Mouse (Mus musculus) midbrain, embryonic 12.5 days (tissue): ENCODE measurements around the gene Mdc1. TPM values are rescaled to one million over a fixed set of nuclear protein-coding genes. Genes with fewer than 3 reads are reported as not detected.

ENCODE experiments used
- ATAC-seq: fragments of 200-750 bp; cut with Nextera tagmentation; 2 replicates; pipeline ENCODE4 v1.8.0; 2017; ENCODE audit warnings: low read depth, moderate TSS enrichment, moderate library complexity; ENCODE audit not compliant: low FRiP score
- H3K27ac ChIP-seq: fragments of 300-500 bp; sonication (generic); replicated peaks from 2 replicates; pipeline ENCODE4 v1.5.1; 2016; ENCODE audit warnings: mild to moderate bottlenecking
- H3K27me3 ChIP-seq: fragments of 300-500 bp; sonication (generic); 2 replicates; pipeline ENCODE4 v1.6.1; 2016; ENCODE audit warnings: mild to moderate bottlenecking
- H3K36me3 ChIP-seq: fragments of 300-500 bp; sonication (generic); 2 replicates; pipeline ENCODE4 v1.6.1; 2016
- H3K4me1 ChIP-seq: fragments of 300-500 bp; sonication (generic); 2 replicates; pipeline ENCODE4 v1.6.1; 2016
- H3K4me2 ChIP-seq: fragments of 300-500 bp; sonication (generic); replicated peaks from 2 replicates; pipeline ENCODE4 v1.6.1; 2016; ENCODE audit warnings: mild to moderate bottlenecking, moderate library complexity
- H3K4me3 ChIP-seq: fragments of 300-500 bp; sonication (generic); 2 replicates; pipeline ENCODE4 v1.5.1; 2016; ENCODE audit warnings: mild to moderate bottlenecking
- H3K9ac ChIP-seq: fragments of 300-500 bp; sonication (generic); replicated peaks from 2 replicates; pipeline ENCODE4 v1.6.1; 2016; ENCODE audit warnings: mild to moderate bottlenecking, moderate library complexity
- H3K9me3 ChIP-seq: fragments of 300-500 bp; sonication (generic); 2 replicates; pipeline ENCODE4 v1.6.1; 2016; ENCODE audit warnings: mild to moderate bottlenecking
- WGBS: fragments of 180-500 bp; shearing (Covaris S2); methylation state at CpG from one replicate; pipeline ENCODE4 v1.1.7; 2016; 5-methylcytosine and 5-hydroxymethylcytosine counted together
- polyA plus RNA-seq: library from polyadenylated mRNA; unstranded; fragments of >200 nt; fragmentation: Nextera tagmentation; extraction: Ambion mirVana; gene quantifications from 2 replicates; pipeline ENCODE4 v1.2.1, GENCODE M21; 2016

Mdc1 gene
- polyA plus RNA-seq, 1 experiment from 2014 or later, result 20.3 TPM

DNA sequence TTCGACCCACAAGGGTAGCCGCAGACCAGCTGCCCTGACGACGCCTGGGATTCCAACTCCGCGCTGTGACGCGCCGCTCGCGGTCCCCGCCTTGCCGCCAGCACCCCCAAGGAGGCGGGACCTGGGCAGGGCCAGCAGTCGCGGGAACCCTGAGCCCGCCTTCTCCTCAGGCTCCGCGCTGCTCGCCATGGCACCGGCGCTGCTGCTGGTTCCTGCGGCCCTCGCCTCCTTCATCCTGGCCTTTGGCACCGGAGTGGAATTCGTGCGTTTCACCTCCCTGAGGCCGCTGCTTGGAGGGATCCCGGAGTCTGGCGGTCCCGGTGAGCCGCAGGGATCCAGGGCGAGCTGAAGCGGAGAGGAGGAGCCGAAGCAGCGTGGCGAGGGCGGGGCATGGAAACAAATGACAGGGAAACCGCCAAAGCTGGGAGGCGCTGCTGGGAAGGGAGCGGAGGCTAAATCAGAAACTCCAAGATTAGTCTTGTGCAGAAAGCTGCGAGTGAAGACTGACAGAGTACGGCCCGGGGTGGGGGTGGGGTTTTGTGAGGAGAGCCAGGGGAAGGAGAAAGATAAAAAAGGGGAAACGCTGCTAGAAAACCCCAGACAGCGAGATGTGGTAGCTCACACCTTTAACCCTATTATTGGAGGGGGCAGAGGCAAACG, 20.0 kb downstream of the Mdc1 start, which contains the start of gene Nrm:
TSS of gene Nrm (plus strand) at position 121 of the 660 bp plus-strand sequence.
- Histone ChIP-seq H3K36me3 (peaks cover 23% of the 10 kb centered on the region), H3K27ac (peak within 1 kb of the TSS; percentile 95), H3K4me2 (peak within 1 kb of the TSS; percentile 66), H3K4me3 (peak within 1 kb of the TSS; percentile 66), H3K4me1 (peaks cover 17% of the 10 kb centered on the region), H3K9ac (peak within 1 kb of the TSS; percentile 72), H3K27me3 (no peaks in the 10 kb centered on the region), H3K9me3 (no peaks in the 10 kb centered on the region)
- under 1% methylated on average over 47 of the region's 47 CpGs for WGBS
- peak; percentile 88 for ATAC-seq

DNA sequence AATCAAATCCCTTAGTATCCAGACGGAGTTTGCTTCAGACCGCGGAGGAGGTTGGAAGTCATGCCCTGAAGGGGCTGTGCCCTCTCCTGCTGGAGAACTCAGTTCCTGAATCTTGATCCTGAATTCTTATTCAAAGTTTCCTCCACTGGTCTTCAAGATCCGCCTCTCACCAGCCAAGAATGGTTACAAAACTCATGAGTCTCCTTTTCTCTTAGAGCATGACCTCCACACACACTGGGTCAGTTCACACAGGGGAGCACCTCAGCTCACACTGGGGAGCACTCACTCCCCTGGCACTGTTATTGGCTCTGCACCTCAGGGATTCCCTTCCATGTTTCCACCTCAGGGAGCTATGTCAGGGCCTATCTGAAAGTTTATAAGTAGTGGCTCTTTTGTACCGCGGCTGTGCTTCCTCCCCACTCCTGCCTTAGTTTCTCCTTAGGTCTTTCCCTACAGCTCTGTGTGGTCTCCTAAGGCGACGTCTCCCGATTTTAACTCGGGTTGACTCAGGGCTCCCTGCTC, 23.6 kb downstream of the Mdc1 start:
- H3K9ac ChIP-seq, result peak overlapping the region; percentile 92
- ATAC-seq, result no peak
- H3K36me3 ChIP-seq, result peaks cover 6% of the 10 kb centered on the region; the same call in 1 of the 2 replicates
- peaks cover 48% of the 10 kb centered on the region for H3K4me1 ChIP-seq
- peak overlapping the region; percentile 60 for H3K4me3 ChIP-seq
- H3K9me3 ChIP-seq, result no peaks in the 10 kb centered on the region
- peak overlapping the region; percentile 100 for H3K4me2 ChIP-seq
- H3K27me3 ChIP-seq, result no peaks in the 10 kb centered on the region
- 28% methylated on average over 10 of the region's 10 CpGs for WGBS
- peak overlapping the region; percentile 99 for H3K27ac ChIP-seq

DNA sequence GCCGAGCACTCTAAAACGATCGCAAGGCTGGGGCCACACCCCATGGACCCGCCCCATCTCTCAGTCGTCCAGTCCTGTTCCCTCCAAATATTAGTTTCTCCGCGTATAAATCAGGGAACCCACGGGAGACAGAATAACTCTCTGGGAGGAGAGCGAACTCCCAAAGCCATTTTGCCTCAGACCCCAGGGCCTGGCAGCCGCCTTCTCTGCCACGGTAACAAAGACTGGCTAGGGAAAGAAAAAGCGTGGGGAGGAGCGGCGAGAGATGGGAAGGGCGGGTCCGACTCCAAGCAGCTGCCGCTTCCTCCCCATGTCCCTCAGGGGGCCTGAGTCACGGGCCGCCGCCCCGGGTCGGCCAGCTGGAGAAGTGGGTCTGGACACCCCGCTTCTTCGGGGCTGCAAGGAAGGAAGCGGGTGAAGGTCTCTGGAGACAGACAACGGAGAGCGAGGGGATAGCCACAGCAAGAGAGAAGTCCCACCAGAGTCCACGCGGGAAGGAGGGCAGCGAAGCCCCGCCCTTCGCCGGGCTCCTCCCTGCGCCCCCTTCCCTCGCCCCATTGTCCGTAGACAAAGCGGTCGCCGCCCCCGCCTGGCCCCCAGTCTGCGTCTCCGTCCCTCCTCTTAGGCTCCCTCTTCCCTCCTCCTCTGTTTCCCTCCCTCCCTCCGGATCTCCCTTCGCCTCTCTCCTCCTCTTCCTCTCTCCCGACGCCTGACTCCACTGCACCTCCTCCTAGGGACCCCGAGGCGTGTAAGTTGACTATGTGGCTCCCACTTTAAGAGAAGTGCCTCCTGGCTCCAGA, 24.4 kb downstream of the Mdc1 start, which contains the start of gene Ppp1r18:
TSS of gene Ppp1r18 (plus strand) at position 113 of the 800 bp plus-strand sequence.
- no peaks in the 10 kb centered on the region for H3K9me3 ChIP-seq
- peaks cover 52% of the 10 kb centered on the region for H3K4me1 ChIP-seq
- WGBS, result under 1% methylated on average over 45 of the region's 48 CpGs
- H3K27me3 ChIP-seq, result no peaks in the 10 kb centered on the region
- H3K4me3 ChIP-seq, result peak within 1 kb of the TSS; percentile 60
- peaks cover 13% of the 10 kb centered on the region for H3K36me3 ChIP-seq
- peak; percentile 73 for ATAC-seq
- H3K27ac ChIP-seq, result peak within 1 kb of the TSS; percentile 99
- peak within 1 kb of the TSS; percentile 92 for H3K9ac ChIP-seq
- peak within 1 kb of the TSS; percentile 100 for H3K4me2 ChIP-seq

DNA sequence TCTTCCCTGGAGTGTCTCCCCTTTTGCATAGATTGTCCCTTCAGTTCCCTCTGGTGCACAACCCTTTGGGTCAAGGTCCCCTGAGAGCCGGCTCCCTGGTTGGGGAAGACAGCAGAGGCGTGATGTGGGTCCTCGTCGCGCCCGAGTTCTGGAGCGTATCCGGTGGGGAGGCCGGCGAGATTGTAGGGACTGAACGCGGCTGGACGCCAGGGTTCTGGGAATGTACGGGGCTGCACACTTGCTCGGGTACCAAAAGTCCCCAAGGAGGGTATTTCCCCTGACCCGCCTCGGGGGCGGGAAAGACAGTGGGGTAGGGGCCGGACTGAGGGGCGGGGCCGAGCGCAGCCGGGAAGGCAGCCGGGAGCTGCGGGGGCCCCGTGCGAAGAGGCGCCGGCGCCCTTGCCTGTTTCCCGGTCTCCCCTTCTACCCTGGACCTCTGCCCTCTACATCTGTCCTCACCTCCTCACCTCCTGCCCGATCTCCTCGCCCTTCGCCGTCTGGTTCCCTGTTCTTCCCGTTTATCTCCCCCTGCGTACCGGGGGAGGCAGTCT, 25.0 kb downstream of the Mdc1 start:
- WGBS, result 1% methylated on average over 36 of the region's 38 CpGs
- Histone ChIP-seq H3K9me3 (0 out of 2 replicates have a peak, but pooled peaks cover 4% of the 10 kb centered on the region), H3K4me3 (peak overlapping the region; percentile 60), H3K27me3 (no peaks in the 10 kb centered on the region), H3K27ac (peak overlapping the region; percentile 99), H3K9ac (peak overlapping the region; percentile 92), H3K36me3 (peaks cover 20% of the 10 kb centered on the region), H3K4me2 (peak overlapping the region; percentile 100), H3K4me1 (peaks cover 53% of the 10 kb centered on the region)
- peak; percentile 42 for ATAC-seq

DNA sequence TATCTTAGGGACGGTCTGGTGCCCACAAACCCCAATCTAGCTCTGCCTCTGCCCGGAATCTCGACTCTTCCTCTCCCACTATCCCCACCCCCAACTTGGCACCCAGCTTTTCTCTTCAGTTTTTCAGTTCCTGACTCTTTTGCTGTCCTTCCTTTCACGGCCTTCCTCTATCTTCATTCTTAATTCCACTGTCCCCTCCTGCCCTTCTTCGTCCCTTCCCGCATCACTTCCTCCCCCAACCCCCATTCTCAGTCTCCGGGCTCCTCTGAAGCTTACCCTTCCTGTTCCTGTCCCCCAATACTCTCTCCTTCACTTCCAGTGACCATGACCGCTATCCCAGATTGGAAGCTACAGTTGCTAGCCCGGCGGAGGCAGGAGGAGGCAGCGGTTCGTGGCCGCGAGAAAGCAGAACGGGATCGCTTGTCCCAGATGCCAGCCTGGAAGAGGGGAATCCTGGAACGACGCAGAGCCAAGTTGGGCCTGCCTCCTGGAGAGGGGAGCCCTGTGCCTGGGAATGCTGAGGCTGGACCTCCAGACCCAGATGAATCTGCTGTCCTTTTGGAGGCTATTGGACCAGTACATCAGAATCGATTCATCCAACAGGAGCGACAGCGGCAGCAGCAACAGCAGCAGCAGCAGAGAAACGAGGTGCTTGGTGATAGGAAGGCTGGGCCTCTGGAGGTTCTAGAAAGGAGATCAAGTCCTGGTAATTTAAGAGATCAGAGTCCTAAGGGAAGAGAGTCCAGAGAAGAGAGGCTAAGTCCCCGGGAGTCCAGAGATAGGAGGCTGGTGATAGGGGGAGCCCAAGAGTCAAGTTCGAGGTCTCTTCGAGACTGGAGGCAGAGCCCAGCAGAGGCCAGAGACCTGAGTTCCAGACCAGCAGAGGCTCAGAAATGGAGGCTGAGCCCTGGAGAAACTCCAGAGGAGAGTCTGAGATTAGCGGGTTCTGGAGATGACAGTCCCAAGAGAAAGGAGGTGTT, 25.9 kb downstream of the Mdc1 start:
- Histone ChIP-seq H3K4me1 (peaks cover 54% of the 10 kb centered on the region), H3K36me3 (peaks cover 26% of the 10 kb centered on the region), H3K4me3 (peak overlapping the region; percentile 60), H3K9ac (peak overlapping the region; percentile 92), H3K27me3 (no peaks in the 10 kb centered on the region), H3K4me2 (peak overlapping the region; percentile 100), H3K9me3 (0 out of 2 replicates have a peak, but pooled peaks cover 5% of the 10 kb centered on the region), H3K27ac (peak overlapping the region; percentile 99)
- 7% methylated on average over 26 of the region's 26 CpGs for WGBS
- ATAC-seq, result no peak

DNA sequence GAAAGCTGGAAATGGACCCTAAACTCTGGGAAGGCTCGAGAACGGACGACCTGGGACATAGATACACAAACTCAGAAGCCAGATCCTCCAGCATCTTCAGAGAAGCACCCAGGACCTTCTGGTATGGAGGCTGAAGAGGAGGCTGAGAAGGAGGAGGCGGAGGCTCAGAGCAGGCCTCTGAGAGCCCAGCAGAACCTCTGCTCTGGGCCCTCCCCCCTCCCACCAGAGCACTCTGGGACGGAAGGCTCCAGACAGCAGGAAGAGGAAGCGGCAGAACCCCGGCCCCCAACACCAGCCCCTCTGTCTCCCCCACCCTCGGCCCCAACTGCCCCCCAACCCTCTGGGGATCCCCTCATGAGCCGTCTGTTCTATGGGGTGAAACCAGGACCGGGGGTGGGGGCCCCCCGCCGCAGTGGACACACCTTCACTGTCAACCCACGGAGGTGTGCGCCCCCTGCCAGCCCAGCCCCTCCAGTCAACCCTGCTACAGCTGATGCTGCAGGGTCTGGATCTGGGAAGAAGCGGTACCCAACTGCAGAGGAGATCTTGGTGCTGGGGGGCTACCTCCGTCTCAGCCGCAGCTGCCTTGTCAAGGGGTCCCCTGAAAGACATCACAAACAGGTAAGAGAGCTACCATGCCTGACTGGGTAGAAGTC, 27.0 kb downstream of the Mdc1 start:
- peak overlapping the region; percentile 43 for H3K27ac ChIP-seq
- H3K4me1 ChIP-seq, result peaks cover 64% of the 10 kb centered on the region
- ATAC-seq, result no peak
- WGBS, result 43% methylated on average over 17 of the region's 17 CpGs
- no peaks in the 10 kb centered on the region for H3K27me3 ChIP-seq
- peaks cover 28% of the 10 kb centered on the region for H3K36me3 ChIP-seq
- 0 out of 2 replicates have a peak, but pooled peaks cover 5% of the 10 kb centered on the region for H3K9me3 ChIP-seq
- peak overlapping the region; percentile 92 for H3K9ac ChIP-seq
- peak overlapping the region; percentile 60 for H3K4me3 ChIP-seq
- peak overlapping the region; percentile 100 for H3K4me2 ChIP-seq

DNA sequence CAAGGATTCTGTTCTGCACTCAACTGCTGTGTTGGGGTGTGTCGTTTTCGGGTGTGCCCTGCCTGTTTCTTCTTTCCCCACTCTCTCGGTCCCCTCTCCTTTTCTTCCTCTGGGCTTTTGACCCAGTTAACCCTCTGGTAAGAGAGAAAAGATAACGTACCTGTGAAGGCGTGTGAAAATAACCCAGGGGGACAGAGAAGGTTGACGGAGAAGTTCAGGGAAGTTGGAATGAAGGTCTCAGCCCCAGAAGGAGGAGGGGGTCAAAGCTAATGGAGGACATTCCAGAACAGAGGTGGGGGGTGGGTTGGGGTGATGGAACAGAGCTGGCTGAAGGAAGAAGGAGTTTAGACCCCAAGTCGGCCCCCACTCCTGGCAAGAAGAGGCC, 27.6 kb downstream of the Mdc1 start:
- H3K9me3 ChIP-seq, result 0 out of 2 replicates have a peak, but pooled peaks cover 5% of the 10 kb centered on the region
- peak overlapping the region; percentile 60 for H3K4me3 ChIP-seq
- peak overlapping the region; percentile 100 for H3K4me2 ChIP-seq
- peaks cover 69% of the 10 kb centered on the region for H3K4me1 ChIP-seq
- H3K27me3 ChIP-seq, result no peaks in the 10 kb centered on the region
- peak overlapping the region; percentile 43 for H3K27ac ChIP-seq
- peak overlapping the region; percentile 92 for H3K9ac ChIP-seq
- 3% methylated on average over 7 of the region's 7 CpGs for WGBS
- ATAC-seq, result no peak
- peaks cover 29% of the 10 kb centered on the region for H3K36me3 ChIP-seq

DNA sequence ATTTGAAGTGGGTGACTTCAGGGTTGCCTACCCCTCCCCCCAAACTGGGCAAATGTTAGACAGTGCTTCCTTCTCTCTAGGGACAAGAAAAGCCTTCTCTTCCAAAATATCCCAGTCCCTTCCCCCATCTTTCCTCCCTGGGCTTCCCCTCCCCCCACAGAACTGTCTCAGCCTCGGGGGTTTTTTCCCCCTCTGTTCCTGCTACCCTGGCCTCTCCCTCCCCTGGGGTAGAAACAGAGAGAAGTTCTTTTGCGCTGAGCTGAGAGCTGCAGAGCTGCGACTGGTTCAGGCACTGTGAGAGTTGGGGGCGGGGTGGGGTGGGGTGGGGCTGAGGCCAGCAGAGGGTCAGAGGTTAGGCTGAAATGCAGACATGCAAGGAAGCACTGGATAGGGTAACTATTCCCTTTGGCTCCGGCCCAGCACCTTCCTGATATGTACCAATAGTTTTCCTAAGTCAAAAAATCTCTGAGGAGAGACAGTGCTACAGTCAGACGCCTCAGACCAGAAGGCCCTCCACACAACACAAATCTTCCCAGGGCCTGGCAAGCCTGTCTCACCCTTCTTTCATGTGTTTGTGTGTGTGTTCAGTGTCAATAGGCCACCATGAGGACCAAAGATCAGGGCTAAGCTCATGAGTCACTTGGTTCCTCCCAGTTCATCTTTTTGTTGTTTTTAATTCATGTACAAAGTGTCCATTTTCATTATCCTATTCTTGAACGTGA, 28.2 kb downstream of the Mdc1 start:
- no peak for ATAC-seq
- Histone ChIP-seq H3K27ac (peak overlapping the region; percentile 43), H3K4me1 (peaks cover 68% of the 10 kb centered on the region), H3K36me3 (peaks cover 34% of the 10 kb centered on the region), H3K9ac (peak overlapping the region; percentile 92), H3K4me2 (peak overlapping the region; percentile 100), H3K9me3 (0 out of 2 replicates have a peak, but pooled peaks cover 5% of the 10 kb centered on the region), H3K27me3 (no peaks in the 10 kb centered on the region), H3K4me3 (peak overlapping the region; percentile 60)
- WGBS, result 3% methylated on average over 7 of the region's 7 CpGs

DNA sequence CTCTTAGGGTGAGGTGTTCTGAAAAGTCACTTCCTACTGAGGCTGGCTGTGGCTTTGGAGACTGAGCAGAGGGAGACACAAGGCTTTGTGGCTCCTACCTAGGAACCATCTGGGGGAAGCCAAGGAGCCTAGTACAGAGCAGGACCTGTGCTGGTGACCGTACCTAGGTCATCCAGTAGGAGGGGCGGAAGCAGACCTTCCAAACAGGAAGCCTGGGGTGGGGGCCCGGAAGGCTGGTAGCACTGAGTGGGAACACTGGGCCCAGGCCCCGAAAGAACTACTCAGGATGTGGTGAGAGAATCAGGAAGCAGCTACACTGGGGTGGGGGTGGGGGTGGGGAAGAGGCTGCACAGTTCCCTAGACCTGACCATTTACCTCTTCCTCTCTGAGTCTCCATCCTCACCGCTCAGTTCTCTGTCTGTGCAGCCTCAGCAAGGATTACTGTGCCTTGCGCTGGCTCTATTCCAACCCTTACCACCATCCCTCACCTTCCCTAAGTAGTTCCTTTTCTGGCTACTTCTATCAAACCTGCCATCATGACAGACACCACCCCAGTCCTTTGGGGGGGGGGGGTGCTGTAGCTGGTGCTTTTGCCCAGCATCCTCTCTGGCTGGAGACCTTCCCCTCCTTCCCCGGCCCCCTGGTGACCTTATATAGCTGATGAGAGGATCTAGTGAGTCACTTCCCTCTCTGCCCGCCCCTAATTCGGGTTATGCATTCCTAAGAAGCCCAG, 29.0 kb downstream of the Mdc1 start:
- WGBS, result 76% methylated on average over 9 of the region's 9 CpGs
- peak overlapping the region; percentile 43; the same call in 1 of the 2 replicates for H3K27ac ChIP-seq

More for the DNA sequence above, 29.0 kb downstream of the Mdc1 start:
- peak overlapping the region; percentile 92 for H3K9ac ChIP-seq
- peaks cover 60% of the 10 kb centered on the region for H3K4me1 ChIP-seq
- peaks cover 43% of the 10 kb centered on the region for H3K36me3 ChIP-seq
- H3K4me2 ChIP-seq, result peak overlapping the region; percentile 100
- H3K27me3 ChIP-seq, result no peaks in the 10 kb centered on the region
- H3K4me3 ChIP-seq, result peak overlapping the region; percentile 60
- H3K9me3 ChIP-seq, result 0 out of 2 replicates have a peak, but pooled peaks cover 5% of the 10 kb centered on the region
- no peak for ATAC-seq
